In genomic region chr4:147351376-147351980, GRCm38 (mm10) we compare ENCODE assay signal across 30 mouse cellular contexts. TPM values are rescaled to one million over a fixed set of nuclear protein-coding genes. Genes with fewer than 3 reads are reported as not detected.
"Had no signal": no experiment of that assay in that cellular context is flagged by ENCODE, and none has a peak within 500 bp of the region (broad histone marks: within the 10 kb centered on the region; RNA-seq: fewer than 3 reads in every experiment).

No protein-coding gene starts in this region.

RNA-seq across cellular contexts. Expression of gene Zfp978, which starts 9.6 kb away (rescaled TPM):
- total RNA-seq: gastrocnemius, adult 2 months; gastrocnemius, postnatal 36 days; granulocyte monocyte progenitor cell, adult 5-6 weeks; layer of hippocampus, adult 18-20 months; layer of hippocampus, adult 8-10 months; layer of hippocampus, postnatal 14 days; layer of hippocampus, postnatal 36 days; left cerebral cortex, adult 18-20 months; left cerebral cortex, postnatal 10 days; left cerebral cortex, postnatal 25 days; left cerebral cortex, postnatal 4 days; liver, adult 2 months had no signal
- polyA plus RNA-seq: heart, adult 2 months; heart, embryonic 14.5 days; heart, embryonic 16.5 days; hindbrain, embryonic 10.5 days; hindbrain, embryonic 12.5 days; hindbrain, embryonic 14.5 days; hindbrain, embryonic 16.5 days; inflammation-experienced regulatory T-cells, adult 6 months; intestine, embryonic 15.5 days; intestine, postnatal 0 days; kidney, embryonic 15.5 days; large intestine, adult 2 months; limb, embryonic 11.5 days; limb, embryonic 13.5 days; liver, adult 2 months had no signal

RNA-seq across cellular contexts. Expression of gene Zfp988, which starts 46.0 kb away (rescaled TPM):
- total RNA-seq: gastrocnemius, adult 2 months; gastrocnemius, postnatal 10 days; gastrocnemius, postnatal 36 days; granulocyte monocyte progenitor cell, adult 5-6 weeks; heart, adult 2 months; heart, postnatal 10 days; heart, postnatal 25 days; liver, adult 2 months had no signal
- polyA plus RNA-seq: heart, adult 2 months; heart, embryonic 12.5 days; heart, embryonic 14.5 days; hindbrain, embryonic 10.5 days; hindbrain, embryonic 12.5 days; large intestine, adult 2 months; liver, adult 2 months had no signal
